Mouse (Mus musculus): ENCODE results near the gene Elmod3. TPM values are rescaled to one million over a fixed set of nuclear protein-coding genes. Genes with fewer than 3 reads are reported as not detected.
"Not testable (repeated sequence)": the region's sequence is repeated elsewhere in the genome, so short reads cannot be mapped to it uniquely, and the experiment has no call there.

Elmod3 gene
- polyA plus RNA-seq, 1 experiment from 2014 or later: 18.2 TPM

DNA sequence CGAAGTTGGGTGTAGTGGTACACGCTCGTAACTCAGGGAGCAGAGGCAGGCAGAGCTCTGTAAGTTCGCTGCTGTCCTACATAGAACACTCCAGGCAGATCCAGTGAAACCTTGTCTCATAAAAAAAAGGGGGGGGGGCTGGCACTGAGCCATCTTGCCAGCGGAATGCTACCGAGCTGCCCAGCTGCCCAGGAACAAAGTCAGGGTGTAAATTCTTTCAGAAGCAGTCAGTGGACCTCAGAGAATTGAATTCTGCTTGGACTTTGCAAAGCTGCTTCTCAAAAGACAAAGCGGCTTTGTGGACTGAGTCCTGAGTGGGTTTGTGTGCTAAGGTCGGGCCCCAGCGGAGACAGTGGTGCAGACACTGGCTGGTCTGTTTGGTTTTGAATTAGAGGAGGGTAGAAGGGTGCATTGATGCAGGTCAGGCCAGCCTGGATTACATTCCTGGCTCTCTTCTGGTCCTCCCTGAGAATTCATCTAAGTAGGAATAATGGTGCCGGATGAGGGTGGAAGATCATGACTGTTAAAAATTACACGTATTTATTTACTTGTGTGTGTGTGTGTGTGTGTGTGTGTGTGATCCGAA lies 54.9 kb downstream of the Elmod3 start:
- H3K27ac ChIP-seq: peak overlapping the region; percentile 81
- WGBS: 61% methylated on average over 12 of the region's 12 CpGs

DNA sequence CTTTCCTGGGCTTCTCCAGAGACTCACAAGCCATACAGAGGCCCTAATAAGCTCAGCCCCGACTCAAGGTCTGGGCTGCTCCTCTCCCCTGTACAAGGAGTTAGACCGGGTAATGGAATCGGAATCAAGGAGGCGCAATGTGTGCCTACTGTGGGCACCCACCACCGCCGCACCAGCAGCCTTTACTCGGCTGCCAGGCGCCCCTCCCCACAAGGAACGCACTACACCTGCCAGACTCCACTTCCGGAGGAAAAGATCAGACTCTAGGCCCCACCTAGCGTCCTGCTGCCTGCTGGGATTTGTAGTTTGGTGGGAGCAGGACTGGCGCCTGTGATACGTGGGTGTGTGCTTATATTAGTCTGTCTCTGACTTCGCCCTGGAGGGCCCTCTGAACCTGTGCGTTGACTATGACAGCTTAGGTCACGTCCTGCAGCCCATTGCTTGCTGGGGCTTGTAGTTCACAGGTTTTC lies 59.6 kb downstream of the Elmod3 start:
- Histone ChIP-seq H3K4me1 (peaks cover 25% of the 10 kb centered on the region), H3K4me3 (peak overlapping the region; percentile 45), H3K9me3 (no peaks in the 10 kb centered on the region), H3K36me3 (no peaks in the 10 kb centered on the region), H3K27ac (0 out of 2 replicates have a peak overlapping the region, but pooled peaks have one; percentile 17), H3K4me2 (peak overlapping the region; percentile 77), H3K27me3 (no peaks in the 10 kb centered on the region), H3K9ac (peak overlapping the region; percentile 43)
- under 1% methylated on average over 16 of the region's 16 CpGs for WGBS
- ATAC-seq (ENCODE audit: insufficient number of reproducible peaks, low FRiP score, low TSS enrichment, low read depth): peak; percentile 85

More for the DNA sequence above, 54.9 kb downstream of the Elmod3 start:
- Histone ChIP-seq H3K4me2 (no peak overlapping the region), H3K9ac (no peak overlapping the region), H3K9me3 (no peaks in the 10 kb centered on the region), H3K4me3 (no peak overlapping the region), H3K36me3 (no peaks in the 10 kb centered on the region), H3K4me1 (peaks cover 28% of the 10 kb centered on the region), H3K27me3 (no peaks in the 10 kb centered on the region)
- no peak for ATAC-seq (ENCODE audit: insufficient number of reproducible peaks, low FRiP score, low TSS enrichment, low read depth)

DNA sequence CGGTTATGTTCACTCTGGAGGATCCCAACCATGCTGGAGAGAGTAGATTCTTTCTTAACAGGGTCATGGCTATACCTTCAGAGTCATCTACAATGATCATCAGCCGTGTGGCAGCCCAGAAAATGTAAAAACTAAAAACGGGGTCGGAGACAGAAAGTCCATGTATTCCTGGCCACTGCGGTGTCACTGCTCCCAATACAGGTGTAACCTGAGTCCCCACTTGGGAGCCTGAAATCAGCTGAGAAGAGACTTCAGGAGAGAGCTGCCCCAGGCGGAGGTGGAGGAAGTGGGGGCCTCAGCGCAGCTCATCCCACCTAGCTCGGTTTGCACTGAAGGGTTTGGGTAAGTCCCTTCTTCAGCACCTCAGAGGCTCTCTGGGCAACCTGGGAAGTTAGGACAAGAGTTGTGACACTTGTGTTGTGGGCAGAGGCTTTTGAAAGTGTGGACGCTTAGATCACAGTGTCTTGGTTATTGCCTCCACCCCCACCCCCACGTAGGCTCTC lies 60.2 kb downstream of the Elmod3 start:
- H3K27ac ChIP-seq: 0 out of 2 replicates have a peak overlapping the region, but pooled peaks have one; percentile 17
- H3K9me3 ChIP-seq: no peaks in the 10 kb centered on the region
- peaks cover 19% of the 10 kb centered on the region for H3K4me1 ChIP-seq
- no peaks in the 10 kb centered on the region for H3K27me3 ChIP-seq
- no peak for ATAC-seq (ENCODE audit: insufficient number of reproducible peaks, low FRiP score, low TSS enrichment, low read depth)
- H3K36me3 ChIP-seq: no peaks in the 10 kb centered on the region
- H3K4me3 ChIP-seq: peak overlapping the region; percentile 45
- 39% methylated on average over 10 of the region's 10 CpGs for WGBS
- H3K4me2 ChIP-seq: peak overlapping the region; percentile 77
- H3K9ac ChIP-seq: no peak overlapping the region

DNA sequence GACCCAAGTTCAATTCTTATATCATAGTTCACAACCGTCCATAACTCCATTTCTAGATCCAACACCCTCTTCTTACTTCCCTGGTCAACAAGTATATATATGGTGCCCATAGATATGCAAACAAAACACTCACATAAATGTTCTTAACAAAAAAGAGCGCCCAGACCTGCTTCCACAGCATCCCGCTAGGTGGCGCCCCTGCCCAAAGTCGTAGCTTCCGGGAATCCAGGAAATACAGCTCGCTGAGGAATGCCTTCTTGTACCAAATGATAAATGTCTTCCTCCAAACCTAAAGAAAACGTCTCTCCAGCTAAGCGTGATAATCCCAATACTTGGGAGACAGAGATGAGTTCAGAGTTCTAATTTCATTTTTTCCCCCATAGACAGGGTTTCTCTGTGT lies 63.0 kb downstream of the Elmod3 start:
- peaks cover 26% of the 10 kb centered on the region for H3K4me1 ChIP-seq
- H3K27me3 ChIP-seq: no peaks in the 10 kb centered on the region
- peak overlapping the region; percentile 32; the same call in 1 of the 2 replicates for H3K4me2 ChIP-seq
- H3K27ac ChIP-seq: no peak overlapping the region
- H3K9ac ChIP-seq: no peak overlapping the region
- no peak overlapping the region for H3K4me3 ChIP-seq
- 4% methylated on average over 9 of the region's 9 CpGs for WGBS
- no peaks in the 10 kb centered on the region for H3K36me3 ChIP-seq
- no peaks in the 10 kb centered on the region for H3K9me3 ChIP-seq
- no peak for ATAC-seq (ENCODE audit: insufficient number of reproducible peaks, low FRiP score, low TSS enrichment, low read depth)

DNA sequence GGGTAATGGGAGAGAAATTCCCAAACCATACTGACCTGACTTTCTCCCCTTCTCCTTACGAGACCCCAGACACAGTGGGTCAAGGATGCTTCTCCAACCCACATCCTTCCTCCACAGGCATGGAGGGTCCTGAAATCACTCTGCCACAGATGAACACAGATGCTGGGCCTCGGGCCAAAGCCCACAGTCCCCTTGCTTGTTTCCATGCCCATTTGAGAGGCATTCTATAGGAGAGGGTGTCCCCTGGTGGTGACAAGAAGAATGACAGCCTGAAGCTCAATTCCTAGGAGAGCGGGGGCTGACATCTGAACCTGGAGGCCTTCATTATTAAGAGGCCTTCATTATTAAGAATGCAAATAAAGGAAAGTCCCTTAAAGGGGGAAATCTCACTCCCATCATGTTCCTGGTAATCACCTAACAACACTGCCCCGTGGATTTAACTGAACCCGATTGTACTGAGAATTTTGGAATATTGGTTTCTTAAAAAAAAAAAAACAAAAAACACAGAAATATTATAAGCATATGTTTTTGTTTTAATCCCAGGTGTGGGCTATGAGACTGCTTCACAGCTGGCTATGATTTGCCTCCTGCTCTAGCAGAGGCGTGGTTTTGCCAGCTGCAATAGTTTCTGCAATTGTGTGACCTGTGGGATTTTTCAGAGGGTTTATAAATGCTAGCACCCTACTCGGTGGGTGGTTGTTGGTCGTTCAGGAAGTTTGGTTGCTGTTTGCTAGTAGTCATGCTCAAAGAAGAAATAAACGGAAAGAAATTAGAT lies 64.0 kb downstream of the Elmod3 start:
- Histone ChIP-seq H3K4me3 (no peak overlapping the region), H3K27me3 (no peaks in the 10 kb centered on the region), H3K4me2 (no peak overlapping the region), H3K9ac (no peak overlapping the region), H3K9me3 (no peaks in the 10 kb centered on the region), H3K4me1 (peaks cover 26% of the 10 kb centered on the region), H3K27ac (peak overlapping the region; percentile 50), H3K36me3 (no peaks in the 10 kb centered on the region)
- ATAC-seq (ENCODE audit: insufficient number of reproducible peaks, low FRiP score, low TSS enrichment, low read depth): peak; percentile 40; the same call in 1 of the 2 replicates
- WGBS: 17% methylated on average over 9 of the region's 9 CpGs

DNA sequence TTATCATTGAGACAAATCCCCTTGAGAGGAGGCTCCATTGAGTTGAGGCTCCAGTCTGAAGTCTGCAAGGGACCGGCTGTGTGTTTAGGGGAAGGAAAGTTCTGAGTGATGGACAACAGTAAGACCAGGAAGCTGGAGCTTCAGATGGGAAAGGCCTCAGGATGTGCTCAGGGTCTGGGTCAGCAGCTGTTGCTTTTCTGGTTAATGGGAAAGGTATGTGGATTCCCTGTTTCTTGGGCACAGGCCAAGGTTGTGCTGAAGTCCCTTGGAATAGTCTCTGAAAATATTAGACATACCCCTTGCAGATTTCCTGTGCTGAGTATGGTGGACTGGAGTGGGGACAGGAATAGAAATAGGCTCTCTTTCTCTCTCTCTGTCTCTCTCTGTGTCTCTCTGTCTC lies 64.7 kb downstream of the Elmod3 start:
- H3K9ac ChIP-seq, H3K27ac ChIP-seq, H3K36me3 ChIP-seq, H3K4me2 ChIP-seq, H3K27me3 ChIP-seq, H3K9me3 ChIP-seq, H3K4me3 ChIP-seq: not testable (repeated sequence)
- WGBS: 38% methylated on average over 1 of the region's 1 CpGs
- peaks cover 22% of the 10 kb centered on the region for H3K4me1 ChIP-seq
- 0 out of 2 replicates have a peak, but pooled peaks have one; percentile 32 for ATAC-seq (ENCODE audit: insufficient number of reproducible peaks, low FRiP score, low TSS enrichment, low read depth)

DNA sequence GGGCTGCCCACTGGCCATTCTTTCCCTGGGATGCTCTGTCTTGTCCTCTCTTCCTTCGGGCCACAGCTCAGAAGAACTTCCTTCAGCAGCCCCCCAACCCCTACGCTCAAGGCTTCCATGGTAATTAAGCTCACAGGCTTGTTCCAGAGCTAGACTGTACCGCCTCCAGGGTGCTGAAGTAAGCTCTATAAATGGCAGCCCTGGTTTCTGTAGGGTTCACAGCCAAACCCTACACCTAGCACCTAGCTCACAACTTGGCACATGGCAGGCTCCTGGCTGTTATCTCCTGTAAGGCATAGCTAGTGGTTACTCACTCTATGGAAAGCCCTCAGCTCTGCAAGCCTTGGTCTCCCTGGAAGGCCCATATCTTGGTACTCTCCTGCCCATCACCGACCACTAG lies 65.6 kb downstream of the Elmod3 start:
- H3K27ac ChIP-seq: no peak overlapping the region; the same call in 1 of the 2 replicates
- peaks cover 16% of the 10 kb centered on the region for H3K4me1 ChIP-seq
- no peak for ATAC-seq (ENCODE audit: insufficient number of reproducible peaks, low FRiP score, low TSS enrichment, low read depth)
- no peak overlapping the region for H3K9ac ChIP-seq
- no peaks in the 10 kb centered on the region for H3K36me3 ChIP-seq
- no peaks in the 10 kb centered on the region for H3K9me3 ChIP-seq
- no peak overlapping the region for H3K4me3 ChIP-seq
- WGBS: 61% methylated on average over 4 of the region's 4 CpGs
- H3K27me3 ChIP-seq: no peaks in the 10 kb centered on the region
- H3K4me2 ChIP-seq: no peak overlapping the region

DNA sequence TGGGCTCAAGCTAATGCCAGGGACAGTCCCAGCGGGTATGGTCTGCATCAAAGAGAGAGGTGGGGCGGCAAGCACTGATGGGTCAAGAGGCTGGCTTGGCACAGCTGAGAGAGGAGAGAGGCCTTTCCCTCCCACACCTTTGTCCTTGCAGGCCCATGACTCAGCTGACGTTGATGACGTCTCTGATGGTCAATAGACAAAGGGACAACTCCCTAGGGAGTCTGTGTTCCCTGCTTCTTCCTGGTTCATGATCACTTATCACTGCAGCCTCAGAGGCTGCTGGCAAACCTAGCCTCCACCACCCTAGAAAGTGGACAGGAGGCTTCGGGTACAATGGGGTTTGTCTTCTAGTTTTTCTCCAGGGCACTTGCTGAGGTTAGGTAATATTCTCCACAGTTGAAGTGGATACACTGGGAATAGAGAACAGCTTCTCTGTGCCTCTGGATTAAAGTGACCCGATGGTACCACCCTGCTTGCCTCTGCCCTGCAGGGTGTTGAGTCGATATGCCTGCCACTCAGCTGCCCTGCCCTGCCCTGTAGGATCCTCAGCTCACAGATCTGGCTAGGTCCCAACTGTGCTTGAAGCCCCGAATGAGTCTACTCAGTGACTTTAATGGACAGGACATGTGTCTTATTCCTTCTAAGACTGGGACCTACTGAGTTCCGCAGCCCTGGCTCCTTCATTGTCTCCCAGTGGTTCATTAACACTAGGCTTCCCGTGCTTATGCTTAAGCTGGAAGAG lies 69.6 kb downstream of the Elmod3 start:
- no peak overlapping the region for H3K9ac ChIP-seq
- H3K4me1 ChIP-seq: peaks cover 8% of the 10 kb centered on the region; the same call in 1 of the 2 replicates
- no peak overlapping the region for H3K27ac ChIP-seq
- H3K36me3 ChIP-seq: no peaks in the 10 kb centered on the region
- no peak overlapping the region for H3K4me2 ChIP-seq
- H3K27me3 ChIP-seq: no peaks in the 10 kb centered on the region
- 79% methylated on average over 10 of the region's 10 CpGs for WGBS
- H3K9me3 ChIP-seq: no peaks in the 10 kb centered on the region
- H3K4me3 ChIP-seq: no peak overlapping the region
- no peak for ATAC-seq (ENCODE audit: insufficient number of reproducible peaks, low FRiP score, low TSS enrichment, low read depth)

DNA sequence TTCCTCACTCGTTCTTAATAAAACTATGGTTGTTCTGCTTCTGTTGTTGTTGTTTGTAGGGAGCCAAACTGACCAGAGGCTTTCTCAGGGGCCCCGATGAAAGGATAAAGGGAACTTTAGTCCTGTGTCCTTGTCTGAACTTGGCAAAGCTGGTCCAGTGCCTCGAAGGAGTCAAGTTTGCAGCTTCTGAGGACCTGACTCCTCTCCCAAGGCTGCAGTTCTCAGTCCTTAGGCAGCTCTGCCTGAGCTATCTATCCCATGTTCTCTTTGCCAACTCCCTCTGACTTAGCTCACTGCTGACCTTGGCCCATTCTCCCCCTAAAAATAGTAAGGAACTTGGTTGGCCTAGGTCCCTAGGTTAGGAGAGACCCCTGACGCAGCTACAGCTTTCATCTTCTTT lies 71.1 kb downstream of the Elmod3 start:
- ATAC-seq (ENCODE audit: insufficient number of reproducible peaks, low FRiP score, low TSS enrichment, low read depth): no peak
- Histone ChIP-seq H3K4me2 (no peak overlapping the region), H3K9me3 (no peaks in the 10 kb centered on the region), H3K36me3 (no peaks in the 10 kb centered on the region), H3K4me1 (no peaks in the 10 kb centered on the region), H3K27me3 (no peaks in the 10 kb centered on the region), H3K9ac (no peak overlapping the region), H3K4me3 (no peak overlapping the region), H3K27ac (no peak overlapping the region)
- 77% methylated on average over 4 of the region's 4 CpGs for WGBS

DNA sequence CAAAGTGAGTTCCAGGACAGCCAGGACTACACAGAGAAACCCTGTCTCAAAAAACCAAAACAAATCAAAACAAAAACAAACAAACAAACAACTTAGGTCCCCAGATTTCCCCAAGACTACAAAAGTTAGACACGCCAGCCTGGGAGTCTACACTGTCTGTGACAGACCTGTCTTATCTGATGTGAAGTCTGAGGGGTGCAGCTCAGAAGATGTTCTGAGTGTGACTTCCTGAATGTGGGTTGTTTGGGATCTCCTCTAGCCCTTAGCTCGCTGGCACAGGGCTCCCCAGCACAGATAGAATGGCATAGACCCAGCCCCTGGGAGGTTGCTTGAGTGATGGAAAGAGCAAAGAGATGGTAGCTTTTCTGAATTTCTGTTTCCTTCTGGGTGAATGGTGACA lies 74.1 kb downstream of the Elmod3 start:
- Histone ChIP-seq H3K9me3 (no peaks in the 10 kb centered on the region), H3K27ac (no peak overlapping the region), H3K4me1 (peaks cover 14% of the 10 kb centered on the region), H3K36me3 (no peaks in the 10 kb centered on the region), H3K9ac (no peak overlapping the region), H3K27me3 (no peaks in the 10 kb centered on the region), H3K4me2 (no peak overlapping the region), H3K4me3 (no peak overlapping the region)
- ATAC-seq (ENCODE audit: insufficient number of reproducible peaks, low FRiP score, low TSS enrichment, low read depth): no peak
- 72% methylated on average over 2 of the region's 2 CpGs for WGBS

DNA sequence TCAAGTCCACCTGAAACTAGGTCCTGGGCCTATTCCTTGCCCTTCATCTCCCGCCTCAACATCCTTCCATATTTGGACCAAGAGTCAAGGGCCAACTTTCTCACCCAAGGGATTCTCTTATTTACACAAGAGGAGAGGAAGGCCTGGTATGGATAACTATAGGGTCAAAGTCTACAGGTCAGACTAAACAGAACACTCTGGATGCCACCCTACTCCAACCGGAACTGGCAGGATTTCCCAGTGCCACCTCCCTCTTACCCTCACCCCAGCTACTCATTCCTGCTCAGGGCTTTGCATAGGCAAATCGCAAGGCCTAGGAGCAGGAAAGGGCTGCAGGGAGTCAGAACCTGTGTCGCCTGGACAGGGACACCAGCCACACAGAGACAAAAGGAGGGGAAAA lies 75.0 kb downstream of the Elmod3 start:
- Histone ChIP-seq H3K27ac (no peak overlapping the region), H3K27me3 (no peaks in the 10 kb centered on the region), H3K4me3 (no peak overlapping the region), H3K9me3 (no peaks in the 10 kb centered on the region), H3K36me3 (no peaks in the 10 kb centered on the region), H3K4me2 (no peak overlapping the region), H3K4me1 (peaks cover 17% of the 10 kb centered on the region), H3K9ac (no peak overlapping the region)
- ATAC-seq (ENCODE audit: insufficient number of reproducible peaks, low FRiP score, low TSS enrichment, low read depth): no peak
- WGBS: 80% methylated on average over 4 of the region's 4 CpGs
